Mouse (Mus musculus) MEL (cell line): ENCODE data around the gene Cdk5r2.
"Not testable (repeated sequence)": the region's sequence is repeated elsewhere in the genome, so short reads cannot be mapped to it uniquely, and the experiment has no call there.

Experiments used
- CHD1 ChIP-seq: IDR thresholded peaks from 2 replicates; pipeline ENCODE4 v1.6.1; 2012; ENCODE audit warnings: low read depth, mild to moderate bottlenecking, inconsistent platforms, low read length, improper control_type of control experiment
- GATA1 ChIP-seq: IDR thresholded peaks from 2 replicates; pipeline ENCODE4 v1.6.1; 2011; ENCODE audit warnings: low read depth, low read length, improper control_type of control experiment
- NELFE ChIP-seq: IDR thresholded peaks from 2 replicates; pipeline ENCODE4 v1.6.1; 2011; ENCODE audit warnings: low read depth, low read length, improper control_type of control experiment

GRCm38 (mm10) chr1:74823598-74823997, 31.1 kb upstream of the Cdk5r2 start:
- not testable (repeated sequence) for TF ChIP-seq NELFE, GATA1, CHD1
